Mouse (Mus musculus) kidney, embryonic 14.5 days (tissue): Measurements from ENCODE around the gene 4921536K21Rik. TPM values are rescaled to one million over a fixed set of nuclear protein-coding genes. Genes with fewer than 3 reads are reported as not detected.

Experiments used
- ATAC-seq: fragments of 200-750 bp; cut with Nextera tagmentation; 2 replicates; pipeline ENCODE4 v1.8.0; 2017; ENCODE audit warnings: moderate number of reproducible peaks, mild to moderate bottlenecking, moderate TSS enrichment, moderate library complexity; ENCODE audit not compliant: low FRiP score, low TSS enrichment
- H3K27ac ChIP-seq: fragments of 300-500 bp; sonication (generic); 2 replicates; pipeline ENCODE4 v1.5.1; 2014; ENCODE audit warnings: low read depth, mild to moderate bottlenecking, low read length, moderate library complexity, mixed read lengths
- H3K27me3 ChIP-seq: fragments of 300-500 bp; sonication (generic); 2 replicates; pipeline ENCODE4 v1.6.1; 2014; ENCODE audit warnings: mild to moderate bottlenecking, low read length; ENCODE audit not compliant: control insufficient read depth, insufficient read depth
- H3K36me3 ChIP-seq: fragments of 300-500 bp; sonication (generic); 2 replicates; pipeline ENCODE4 v1.6.1; 2014; ENCODE audit warnings: low read length, mixed read lengths; ENCODE audit not compliant: control insufficient read depth, insufficient read depth
- H3K4me1 ChIP-seq: fragments of 300-500 bp; sonication (generic); 2 replicates; pipeline ENCODE4 v1.6.1; 2014; ENCODE audit warnings: low read length, mixed read lengths; ENCODE audit not compliant: control insufficient read depth, insufficient read depth
- H3K4me2 ChIP-seq: fragments of 300-500 bp; sonication (generic); replicated peaks from 2 replicates; pipeline ENCODE4 v1.6.1; 2014; ENCODE audit warnings: low read depth, mild to moderate bottlenecking, low read length
- H3K4me3 ChIP-seq: fragments of 300-500 bp; sonication (generic); 2 replicates; pipeline ENCODE4 v1.5.1; 2014; ENCODE audit warnings: mild to moderate bottlenecking, low read length
- H3K9ac ChIP-seq: fragments of 300-500 bp; sonication (generic); 2 replicates; pipeline ENCODE4 v1.6.1; 2014; ENCODE audit warnings: low read depth, mild to moderate bottlenecking, low read length, moderate library complexity
- H3K9me3 ChIP-seq: fragments of 300-500 bp; sonication (generic); 2 replicates; pipeline ENCODE4 v1.6.1; 2016; ENCODE audit warnings: low read length; ENCODE audit not compliant: control insufficient read depth
- WGBS: fragments of 180-500 bp; shearing (Covaris S2); extraction: QIAGEN DNeasy Blood & Tissue Kit; methylation state at CpG from one replicate; pipeline ENCODE4 v1.1.7; 2014; 5-methylcytosine and 5-hydroxymethylcytosine counted together
- polyA plus RNA-seq: library from polyadenylated mRNA; unstranded; fragments of >200 nt; fragmentation: Nextera tagmentation; extraction: Ambion mirVana; gene quantifications from 2 replicates; pipeline ENCODE4 v1.2.1, GENCODE M21; 2014

4921536K21Rik gene
- polyA plus RNA-seq, 1 experiment from 2014 or later, result 0.20 TPM

DNA sequence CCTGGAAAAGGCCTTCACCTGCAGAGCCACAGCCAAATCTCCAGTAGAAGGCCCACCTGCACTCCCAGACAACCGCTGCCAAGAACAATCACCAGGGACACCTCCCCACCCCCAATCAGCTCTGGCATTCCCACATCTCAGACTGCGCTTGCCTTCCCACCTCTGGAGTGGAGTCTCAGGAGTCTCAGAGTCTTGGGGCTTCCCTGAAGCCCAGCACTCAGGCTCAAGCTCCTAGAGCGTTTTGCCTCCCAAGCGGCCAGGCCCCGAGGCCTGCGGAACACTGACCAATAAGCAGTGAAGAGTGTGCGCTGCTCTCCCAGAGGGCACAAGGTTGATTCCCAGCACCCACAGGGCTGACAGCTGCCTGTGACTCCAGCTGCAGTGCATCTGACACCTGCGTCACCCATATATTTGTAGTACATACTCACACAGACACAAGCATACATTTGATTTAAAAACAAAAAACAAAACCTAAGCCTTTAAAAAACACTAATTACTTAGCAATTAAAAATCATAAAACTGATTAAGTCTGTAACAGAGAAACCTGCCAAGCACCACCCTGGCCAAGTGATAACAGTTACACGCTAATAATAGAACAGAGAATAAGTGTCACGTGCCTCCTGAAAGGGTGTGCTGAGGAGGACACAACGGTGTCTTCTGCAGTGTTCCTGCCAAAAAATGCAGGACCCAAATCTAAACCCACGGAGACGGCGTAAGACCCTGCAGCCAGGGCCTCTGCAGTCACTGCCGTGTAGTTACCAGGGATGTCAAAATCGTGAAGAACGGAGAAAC, 50.8 kb downstream of the 4921536K21Rik start:
- H3K4me3 ChIP-seq, result no peak overlapping the region
- H3K9me3 ChIP-seq, result no peaks in the 10 kb centered on the region
- WGBS, result 81% methylated on average over 17 of the region's 17 CpGs
- H3K4me2 ChIP-seq, result no peak overlapping the region
- ATAC-seq, result no peak
- H3K4me1 ChIP-seq, result no peaks in the 10 kb centered on the region
- no peak overlapping the region for H3K27ac ChIP-seq
- H3K27me3 ChIP-seq, result no peaks in the 10 kb centered on the region
- H3K36me3 ChIP-seq, result no peaks in the 10 kb centered on the region
- H3K9ac ChIP-seq, result no peak overlapping the region

Other genes with a start within 250 kb of the 4921536K21Rik start
- gene Morc2a, start 245.9 kb downstream of the 4921536K21Rik start, polyA plus RNA-seq, result 18.2 and 23.7 TPM in 2 replicates
- 0.46 and 0.81 TPM in 2 replicates for gene Osbp2, start 31.2 kb downstream of the 4921536K21Rik start, polyA plus RNA-seq
- 10.0 and 14.7 TPM in 2 replicates for gene Dusp18, start 142 bp upstream of the 4921536K21Rik start, polyA plus RNA-seq
- gene Slc35e4, start 19.6 kb upstream of the 4921536K21Rik start, polyA plus RNA-seq, result 3.0 and 3.8 TPM in 2 replicates
- gene Tcn2, start 37.1 kb upstream of the 4921536K21Rik start, polyA plus RNA-seq, result 49.7 and 61.8 TPM in 2 replicates
- 60.7 and 81.2 TPM in 2 replicates for gene Pes1, start 68.9 kb upstream of the 4921536K21Rik start, polyA plus RNA-seq
- 0.49 TPM in 1 of 2 replicates, not detected in the other for gene 4930556J24Rik, start 81.7 kb upstream of the 4921536K21Rik start, polyA plus RNA-seq
- gene Gal3st1, start 88.5 kb upstream of the 4921536K21Rik start, polyA plus RNA-seq, result 4.3 and 4.6 TPM in 2 replicates
- gene Sec14l4, start 136.4 kb upstream of the 4921536K21Rik start, polyA plus RNA-seq, result not detected in 2 replicates
- gene Sec14l3, start 169.7 kb upstream of the 4921536K21Rik start, polyA plus RNA-seq, result not detected in 2 replicates
- gene Mtfp1, start 200.3 kb upstream of the 4921536K21Rik start, polyA plus RNA-seq, result 11.5 and 15.9 TPM in 2 replicates
- gene Sec14l2, start 228.3 kb upstream of the 4921536K21Rik start, polyA plus RNA-seq, result 1.1 and 1.2 TPM in 2 replicates
- gene Rnf215, start 240.1 kb upstream of the 4921536K21Rik start, polyA plus RNA-seq, result 21.0 and 28.3 TPM in 2 replicates